Mouse (Mus musculus) heart, embryonic 15.5 days (tissue): ENCODE results near the gene Mylpf. TPM values are rescaled to one million over a fixed set of nuclear protein-coding genes. Genes with fewer than 3 reads are reported as not detected.

Experiments used
- ATAC-seq: fragments of 200-750 bp; cut with Nextera tagmentation; replicated peaks from 2 replicates; pipeline ENCODE4 v1.8.0; 2017; ENCODE audit warnings: low read depth, moderate TSS enrichment; ENCODE audit not compliant: insufficient number of reproducible peaks, insufficient read depth, low FRiP score
- H3K27ac ChIP-seq: fragments of 300-500 bp; sonication (generic); 2 replicates; pipeline ENCODE4 v1.5.1; 2015; ENCODE audit warnings: mild to moderate bottlenecking, inconsistent platforms
- H3K27me3 ChIP-seq: fragments of 300-500 bp; sonication (generic); 2 replicates; pipeline ENCODE4 v1.6.1; 2015; ENCODE audit warnings: inconsistent platforms
- H3K36me3 ChIP-seq: fragments of 300-500 bp; sonication (generic); 2 replicates; pipeline ENCODE4 v1.6.1; 2015; ENCODE audit warnings: mild to moderate bottlenecking, inconsistent platforms
- H3K4me1 ChIP-seq: fragments of 300-500 bp; sonication (generic); replicated peaks from 2 replicates; pipeline ENCODE4 v1.6.1; 2015; ENCODE audit warnings: inconsistent platforms
- H3K4me2 ChIP-seq: fragments of 300-500 bp; sonication (generic); 2 replicates; pipeline ENCODE4 v1.6.1; 2015; ENCODE audit warnings: inconsistent platforms, mild to moderate bottlenecking, moderate library complexity
- H3K4me3 ChIP-seq: fragments of 300-500 bp; sonication (generic); 2 replicates; pipeline ENCODE4 v1.5.1; 2015; ENCODE audit warnings: mild to moderate bottlenecking, inconsistent platforms
- H3K9ac ChIP-seq: fragments of 300-500 bp; sonication (generic); 2 replicates; pipeline ENCODE4 v1.6.1; 2015; ENCODE audit warnings: mild to moderate bottlenecking, inconsistent platforms
- H3K9me3 ChIP-seq: fragments of 300-500 bp; sonication (generic); replicated peaks from 2 replicates; pipeline ENCODE4 v1.6.1; 2016; ENCODE audit warnings: inconsistent platforms
- WGBS: fragments of 180-500 bp; shearing (Covaris S2); methylation state at CpG from one replicate; pipeline ENCODE4 v1.1.7; 2015; ENCODE audit warnings: mixed read lengths; 5-methylcytosine and 5-hydroxymethylcytosine counted together
- polyA plus RNA-seq: library from polyadenylated mRNA; unstranded; fragments of >200 nt; fragmentation: Nextera tagmentation; extraction: Ambion mirVana; gene quantifications from 2 replicates; pipeline ENCODE4 v1.2.1, GENCODE M21; 2015

The Mylpf gene
- polyA plus RNA-seq, 1 experiment from 2014 or later = 11.6 TPM

- H3K36me3 ChIP-seq = peaks cover 15% of the 10 kb centered on the region
- H3K27ac ChIP-seq = peak overlapping the region; percentile 93
- no peaks in the 10 kb centered on the region for H3K9me3 ChIP-seq
- peak overlapping the region; percentile 90 for H3K4me3 ChIP-seq
- under 1% methylated on average over 51 of the region's 53 CpGs for WGBS
- peak overlapping the region; percentile 90 for H3K4me2 ChIP-seq
- peak; percentile 6; the same call in 1 of the 2 replicates for ATAC-seq
- peaks cover 32% of the 10 kb centered on the region for H3K4me1 ChIP-seq
- no peaks in the 10 kb centered on the region for H3K27me3 ChIP-seq
- peak overlapping the region; percentile 94 for H3K9ac ChIP-seq
These were observed 1.1 kb upstream of the Mylpf start for GRCm38 (mm10) chr7:127207374-127208294.

- Histone ChIP-seq H3K27me3 (no peaks in the 10 kb centered on the region), H3K4me1 (peaks cover 32% of the 10 kb centered on the region), H3K36me3 (peaks cover 9% of the 10 kb centered on the region), H3K4me2 (peak within 1 kb of the TSS; percentile 90), H3K4me3 (peak within 1 kb of the TSS; percentile 90), H3K27ac (peak within 1 kb of the TSS; percentile 93), H3K9me3 (no peaks in the 10 kb centered on the region), H3K9ac (peak within 1 kb of the TSS; percentile 94)
- ATAC-seq = no peak
- WGBS = under 1% methylated on average over 27 of the region's 44 CpGs
These were observed 466 bp upstream of the Mylpf start, which contains the start of gene Tbc1d10b for GRCm38 (mm10) chr7:127208295-127208552. Gene Tbc1d10b (minus strand): TSS chr7:127208468.

GRCm38 (mm10) chr7:127209851-127210250 lies 1.2 kb downstream of the Mylpf start:
- Histone ChIP-seq H3K4me3 (no peak overlapping the region; the same call in 1 of the 2 replicates), H3K4me1 (peaks cover 46% of the 10 kb centered on the region), H3K27ac (peak overlapping the region; percentile 82), H3K36me3 (no peaks in the 10 kb centered on the region), H3K4me2 (peak overlapping the region; percentile 66), H3K27me3 (no peaks in the 10 kb centered on the region), H3K9me3 (no peaks in the 10 kb centered on the region), H3K9ac (no peak overlapping the region)
- WGBS = 79% methylated on average over 5 of the region's 5 CpGs
- ATAC-seq = no peak

- Histone ChIP-seq H3K4me1 (peaks cover 46% of the 10 kb centered on the region), H3K27ac (no peak overlapping the region), H3K9ac (no peak overlapping the region), H3K4me3 (no peak overlapping the region), H3K27me3 (no peaks in the 10 kb centered on the region), H3K9me3 (no peaks in the 10 kb centered on the region), H3K36me3 (no peaks in the 10 kb centered on the region), H3K4me2 (no peak overlapping the region)
- 84% methylated on average over 4 of the region's 4 CpGs for WGBS
- no peak for ATAC-seq
These were observed 1.6 kb downstream of the Mylpf start for GRCm38 (mm10) chr7:127210266-127210665.

- 61% methylated on average over 5 of the region's 5 CpGs for WGBS
These were observed 2.5 kb downstream of the Mylpf start for GRCm38 (mm10) chr7:127211014-127211745.

GRCm38 (mm10) chr7:127212432-127213250 lies 4.0 kb downstream of the Mylpf start:
- no peak overlapping the region for H3K4me3 ChIP-seq
- 87% methylated on average over 12 of the region's 12 CpGs for WGBS
- no peaks in the 10 kb centered on the region for H3K36me3 ChIP-seq
- H3K4me2 ChIP-seq = no peak overlapping the region
- no peak overlapping the region for H3K9ac ChIP-seq
- H3K4me1 ChIP-seq = peaks cover 46% of the 10 kb centered on the region
- no peaks in the 10 kb centered on the region for H3K9me3 ChIP-seq
- ATAC-seq = no peak
- no peaks in the 10 kb centered on the region for H3K27me3 ChIP-seq
- no peak overlapping the region for H3K27ac ChIP-seq

More at GRCm38 (mm10) chr7:127211014-127211745, 2.5 kb downstream of the Mylpf start:
- Histone ChIP-seq H3K4me3 (no peak overlapping the region), H3K36me3 (no peaks in the 10 kb centered on the region), H3K9me3 (no peaks in the 10 kb centered on the region), H3K4me1 (peaks cover 47% of the 10 kb centered on the region), H3K27ac (no peak overlapping the region), H3K4me2 (no peak overlapping the region), H3K27me3 (no peaks in the 10 kb centered on the region), H3K9ac (no peak overlapping the region)
- no peak for ATAC-seq

GRCm38 (mm10) chr7:127213485-127213884 lies 4.8 kb downstream of the Mylpf start:
- 35% methylated on average over 7 of the region's 7 CpGs for WGBS
- H3K4me3 ChIP-seq = no peak overlapping the region
- H3K36me3 ChIP-seq = no peaks in the 10 kb centered on the region
- no peak overlapping the region for H3K4me2 ChIP-seq
- ATAC-seq = no peak
- H3K27me3 ChIP-seq = no peaks in the 10 kb centered on the region
- no peak overlapping the region for H3K9ac ChIP-seq
- H3K27ac ChIP-seq = no peak overlapping the region
- H3K9me3 ChIP-seq = no peaks in the 10 kb centered on the region
- peaks cover 54% of the 10 kb centered on the region for H3K4me1 ChIP-seq

GRCm38 (mm10) chr7:127213930-127214329 lies 5.2 kb downstream of the Mylpf start:
- Histone ChIP-seq H3K27me3 (no peaks in the 10 kb centered on the region), H3K27ac (no peak overlapping the region), H3K4me1 (peaks cover 54% of the 10 kb centered on the region), H3K4me3 (no peak overlapping the region), H3K9ac (no peak overlapping the region), H3K9me3 (no peaks in the 10 kb centered on the region), H3K4me2 (peak overlapping the region; percentile 68), H3K36me3 (no peaks in the 10 kb centered on the region)
- no peak for ATAC-seq
- WGBS = 56% methylated on average over 12 of the region's 12 CpGs

GRCm38 (mm10) chr7:127214521-127214920 lies 5.8 kb downstream of the Mylpf start:
- Histone ChIP-seq H3K4me1 (peaks cover 50% of the 10 kb centered on the region), H3K27ac (peak overlapping the region; percentile 45), H3K36me3 (no peaks in the 10 kb centered on the region), H3K4me3 (peak overlapping the region; percentile 44), H3K4me2 (peak overlapping the region; percentile 68), H3K9me3 (no peaks in the 10 kb centered on the region), H3K9ac (peak overlapping the region; percentile 50; the same call in 1 of the 2 replicates), H3K27me3 (no peaks in the 10 kb centered on the region)
- WGBS = 36% methylated on average over 21 of the region's 21 CpGs
- no peak for ATAC-seq

- H3K4me3 ChIP-seq = peak overlapping the region; percentile 44
- 23% methylated on average over 33 of the region's 33 CpGs for WGBS
- no peaks in the 10 kb centered on the region for H3K9me3 ChIP-seq
- peaks cover 47% of the 10 kb centered on the region for H3K4me1 ChIP-seq
- H3K9ac ChIP-seq = peak overlapping the region; percentile 50
- H3K4me2 ChIP-seq = peak overlapping the region; percentile 68
- no peaks in the 10 kb centered on the region for H3K36me3 ChIP-seq
- H3K27ac ChIP-seq = peak overlapping the region; percentile 45; the same call in 1 of the 2 replicates
- ATAC-seq = no peak
- no peaks in the 10 kb centered on the region for H3K27me3 ChIP-seq
These were observed 6.5 kb downstream of the Mylpf start for GRCm38 (mm10) chr7:127214981-127215871.
